Mouse (Mus musculus): ENCODE results near the gene Dnajc9.

Gene Dnajc9

GRCm38 (mm10) chr14:20347991-20348541, 40.6 kb downstream of the Dnajc9 start, which contains the start of the genes Ecd and Fam149b:
Gene Ecd, minus strand, starts transcription at chr14:20348121.
Gene Fam149b, plus strand, starts transcription at chr14:20348162.
- DNase-seq: peak; percentile 88 to 91

DNA sequence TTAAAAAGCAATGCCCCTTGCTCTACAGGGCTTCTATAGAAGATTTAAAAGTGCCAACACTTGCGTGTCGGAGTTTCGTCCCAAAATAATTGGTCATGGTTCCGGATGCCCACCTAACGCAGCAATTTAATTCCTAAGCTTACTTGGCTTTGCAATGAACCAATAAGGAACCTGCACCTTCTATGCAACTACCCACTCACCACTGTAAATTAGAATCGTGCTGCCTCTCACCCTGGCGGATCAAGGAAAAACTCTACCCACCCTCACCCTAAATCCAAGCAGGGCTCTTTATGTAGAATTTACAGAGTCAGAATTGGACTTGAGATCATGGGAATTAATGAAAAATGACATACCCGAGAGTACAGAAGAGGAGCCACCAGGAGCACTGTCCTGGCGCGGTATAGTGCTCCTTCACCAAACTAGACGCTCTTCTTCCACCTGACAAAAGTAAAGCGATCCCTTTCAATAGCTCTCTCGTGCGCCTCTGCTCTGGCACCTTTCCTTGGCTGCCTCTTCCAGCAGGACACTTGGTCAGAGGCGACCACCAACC, 41.2 kb downstream of the Dnajc9 start:
- no peak for DNase-seq

GRCm38 (mm10) chr14:20345885-20346284, 42.8 kb downstream of the Dnajc9 start:
- no peak for DNase-seq

DNA sequence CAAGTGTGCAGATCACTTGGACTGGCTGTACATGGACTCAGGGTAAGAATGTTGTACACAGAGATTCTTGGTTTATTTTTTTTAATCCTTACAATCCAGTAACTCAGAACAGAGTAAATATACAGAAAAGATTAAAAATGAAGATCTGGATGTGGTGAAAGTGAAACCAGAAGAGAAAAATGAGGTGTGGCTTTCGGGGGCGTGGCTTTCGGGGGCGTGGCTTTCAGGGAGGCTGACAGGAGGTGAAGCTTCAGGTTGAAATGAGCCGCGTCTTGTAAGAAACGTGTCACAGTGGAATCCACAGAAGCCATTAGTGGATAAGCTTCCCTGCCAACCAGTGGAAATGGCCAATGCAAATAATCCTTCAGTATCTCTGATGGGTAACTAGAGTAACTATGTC, 47.8 kb downstream of the Dnajc9 start:
- no peak for DNase-seq

GRCm38 (mm10) chr14:20340149-20340548, 48.6 kb downstream of the Dnajc9 start:
- peak; percentile 10 to 23 for DNase-seq

GRCm38 (mm10) chr14:20339415-20339814, 49.3 kb downstream of the Dnajc9 start:
- DNase-seq: no peak

Data from thymus, postnatal 36 days (tissue).